Mouse (Mus musculus) neural tube, embryonic 13.5 days (tissue): ENCODE data around the gene Tspan7. TPM values are rescaled to one million over a fixed set of nuclear protein-coding genes. Genes with fewer than 3 reads are reported as not detected.

Source experiments
- ATAC-seq: fragments of 200-750 bp; cut with Nextera tagmentation; 2 replicates; pipeline ENCODE4 v1.8.0; 2017; ENCODE audit warnings: low read depth, mild to moderate bottlenecking, moderate TSS enrichment, moderate library complexity
- H3K27ac ChIP-seq: fragments of 300-500 bp; sonication (generic); replicated peaks from 2 replicates; pipeline ENCODE4 v1.5.1; 2015; ENCODE audit warnings: moderate library complexity, mild to moderate bottlenecking, inconsistent platforms
- H3K27me3 ChIP-seq: fragments of 300-500 bp; sonication (generic); 2 replicates; pipeline ENCODE4 v1.6.1; 2015; ENCODE audit warnings: mild to moderate bottlenecking, inconsistent platforms
- H3K36me3 ChIP-seq: fragments of 300-500 bp; sonication (generic); 2 replicates; pipeline ENCODE4 v1.6.1; 2015; ENCODE audit warnings: mild to moderate bottlenecking, inconsistent platforms
- H3K4me1 ChIP-seq: fragments of 300-500 bp; sonication (generic); replicated peaks from 2 replicates; pipeline ENCODE4 v1.6.1; 2015; ENCODE audit warnings: inconsistent platforms
- H3K4me2 ChIP-seq: fragments of 300-500 bp; sonication (generic); 2 replicates; pipeline ENCODE4 v1.6.1; 2015; ENCODE audit warnings: inconsistent platforms, mild to moderate bottlenecking, moderate library complexity
- H3K4me3 ChIP-seq: fragments of 300-500 bp; sonication (generic); 2 replicates; pipeline ENCODE4 v1.5.1; 2015; ENCODE audit warnings: mild to moderate bottlenecking, inconsistent platforms
- H3K9ac ChIP-seq: fragments of 300-500 bp; sonication (generic); 2 replicates; pipeline ENCODE4 v1.6.1; 2015; ENCODE audit warnings: moderate library complexity, mild to moderate bottlenecking, inconsistent platforms
- H3K9me3 ChIP-seq: fragments of 300-500 bp; sonication (generic); 2 replicates; pipeline ENCODE4 v1.6.1; 2016; ENCODE audit warnings: inconsistent platforms
- WGBS: fragments of 180-500 bp; shearing (Covaris S2); methylation state at CpG from one replicate; pipeline ENCODE4 v1.1.7; 2015; 5-methylcytosine and 5-hydroxymethylcytosine counted together
- polyA plus RNA-seq: library from polyadenylated mRNA; unstranded; fragments of >200 nt; fragmentation: Nextera tagmentation; extraction: Ambion mirVana; gene quantifications from 2 replicates; pipeline ENCODE4 v1.2.1, GENCODE M21; 2015

The Tspan7 gene
- polyA plus RNA-seq, 1 experiment from 2014 or later, result 253 TPM

GRCm38 (mm10) chrX:10514417-10514816, 29.5 kb downstream of the Tspan7 start:
- no peak overlapping the region for H3K4me3 ChIP-seq
- no peaks in the 10 kb centered on the region for H3K9me3 ChIP-seq
- no peak overlapping the region for H3K9ac ChIP-seq
- 54% methylated on average over 5 of the region's 5 CpGs for WGBS
- H3K36me3 ChIP-seq, result no peaks in the 10 kb centered on the region
- no peak for ATAC-seq
- no peaks in the 10 kb centered on the region for H3K27me3 ChIP-seq
- no peak overlapping the region for H3K27ac ChIP-seq
- H3K4me1 ChIP-seq, result peaks cover 21% of the 10 kb centered on the region
- no peak overlapping the region for H3K4me2 ChIP-seq

GRCm38 (mm10) chrX:10514971-10515370, 30.0 kb downstream of the Tspan7 start:
- WGBS, result 49% methylated on average over 3 of the region's 3 CpGs
- no peak overlapping the region for H3K4me2 ChIP-seq
- H3K27me3 ChIP-seq, result no peaks in the 10 kb centered on the region
- no peak for ATAC-seq
- H3K4me3 ChIP-seq, result no peak overlapping the region
- H3K27ac ChIP-seq, result no peak overlapping the region
- H3K9me3 ChIP-seq, result no peaks in the 10 kb centered on the region
- H3K36me3 ChIP-seq, result no peaks in the 10 kb centered on the region
- peaks cover 21% of the 10 kb centered on the region for H3K4me1 ChIP-seq
- H3K9ac ChIP-seq, result no peak overlapping the region

GRCm38 (mm10) chrX:10516448-10516847, 31.5 kb downstream of the Tspan7 start:
- peaks cover 21% of the 10 kb centered on the region for H3K4me1 ChIP-seq
- H3K9me3 ChIP-seq, result no peaks in the 10 kb centered on the region
- H3K9ac ChIP-seq, result no peak overlapping the region
- 45% methylated on average over 7 of the region's 7 CpGs for WGBS
- H3K4me3 ChIP-seq, result no peak overlapping the region
- H3K27ac ChIP-seq, result no peak overlapping the region
- H3K27me3 ChIP-seq, result no peaks in the 10 kb centered on the region
- no peak for ATAC-seq
- no peaks in the 10 kb centered on the region for H3K36me3 ChIP-seq
- no peak overlapping the region for H3K4me2 ChIP-seq

DNA sequence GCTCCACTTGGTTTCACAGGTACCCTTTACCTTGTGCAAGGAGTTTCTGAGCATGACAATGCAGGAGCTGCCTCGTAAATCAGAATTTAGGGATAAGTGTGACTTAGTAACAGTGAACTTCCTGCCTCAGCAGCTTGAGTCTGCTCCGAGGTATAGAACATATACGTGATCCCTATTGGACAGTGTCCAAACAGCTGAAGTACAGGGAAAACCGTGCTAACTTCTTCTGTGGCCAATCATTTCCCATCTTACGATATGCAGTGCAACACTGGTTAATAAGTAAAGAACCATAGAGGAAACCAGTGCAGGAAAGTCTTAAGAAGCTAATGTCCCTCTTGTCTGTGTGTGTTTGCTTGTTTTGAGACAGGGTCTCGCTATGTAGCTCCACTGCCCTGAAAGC, 32.0 kb downstream of the Tspan7 start:
- H3K9me3 ChIP-seq, result no peaks in the 10 kb centered on the region
- WGBS, result 73% methylated on average over 6 of the region's 6 CpGs
- ATAC-seq, result no peak

DNA sequence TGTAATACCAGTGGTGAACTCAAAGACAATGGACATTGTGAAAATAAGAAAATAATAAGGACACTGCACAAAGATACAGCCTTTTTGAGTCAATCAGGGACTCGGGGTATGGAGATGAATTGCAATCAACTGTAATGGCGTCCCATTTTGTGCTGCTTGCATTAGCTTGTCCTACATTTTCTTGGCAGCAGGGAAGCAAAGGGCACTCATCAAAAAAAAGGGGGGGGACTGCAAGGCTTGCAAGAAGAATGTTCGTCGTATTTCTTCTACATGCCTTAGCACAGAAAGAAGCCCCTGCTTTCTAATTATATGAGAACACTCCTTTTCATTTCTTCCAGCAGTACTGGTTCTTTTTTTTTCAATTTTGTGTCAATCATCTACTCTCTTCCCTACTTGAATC, 32.8 kb downstream of the Tspan7 start:
- WGBS, result 27% methylated on average over 4 of the region's 4 CpGs
- no peaks in the 10 kb centered on the region for H3K36me3 ChIP-seq
- H3K9me3 ChIP-seq, result no peaks in the 10 kb centered on the region
- no peak overlapping the region for H3K9ac ChIP-seq
- H3K27ac ChIP-seq, result 0 out of 2 replicates have a peak overlapping the region, but pooled peaks have one; percentile 1
- H3K4me2 ChIP-seq, result no peak overlapping the region
- ATAC-seq, result no peak
- H3K27me3 ChIP-seq, result no peaks in the 10 kb centered on the region
- H3K4me1 ChIP-seq, result peaks cover 21% of the 10 kb centered on the region
- no peak overlapping the region for H3K4me3 ChIP-seq

More for the DNA sequence above, 32.0 kb downstream of the Tspan7 start:
- no peak overlapping the region for H3K4me2 ChIP-seq
- H3K9ac ChIP-seq, result no peak overlapping the region
- no peak overlapping the region for H3K4me3 ChIP-seq
- H3K27me3 ChIP-seq, result no peaks in the 10 kb centered on the region
- H3K27ac ChIP-seq, result no peak overlapping the region
- no peaks in the 10 kb centered on the region for H3K36me3 ChIP-seq
- peaks cover 21% of the 10 kb centered on the region for H3K4me1 ChIP-seq

DNA sequence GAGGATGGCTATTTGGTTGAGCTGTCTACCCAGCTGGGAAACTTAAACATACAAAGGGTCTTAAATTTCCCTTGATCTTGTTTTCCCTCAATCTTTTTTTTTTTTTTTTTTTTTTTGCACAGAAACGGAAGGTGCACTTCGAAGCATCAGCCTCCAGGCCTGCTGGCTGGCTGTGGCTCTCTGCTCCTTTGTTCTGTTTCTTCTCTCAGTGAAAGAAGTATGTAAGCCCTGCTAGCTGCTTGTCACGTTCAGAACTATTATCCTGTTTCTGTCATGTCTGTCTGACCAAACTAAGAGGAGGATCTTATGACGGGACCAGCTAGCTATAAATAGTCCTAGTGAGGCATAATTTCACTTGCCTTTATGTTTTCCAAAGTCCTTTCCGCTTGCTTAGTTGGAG, 33.6 kb downstream of the Tspan7 start:
- ATAC-seq, result peak; percentile 11; the same call in 1 of the 2 replicates
- Histone ChIP-seq H3K9me3 (no peaks in the 10 kb centered on the region), H3K4me2 (no peak overlapping the region), H3K27ac (no peak overlapping the region; the same call in 1 of the 2 replicates), H3K4me1 (peaks cover 21% of the 10 kb centered on the region), H3K36me3 (no peaks in the 10 kb centered on the region), H3K9ac (no peak overlapping the region), H3K4me3 (no peak overlapping the region), H3K27me3 (no peaks in the 10 kb centered on the region)
- 34% methylated on average over 5 of the region's 5 CpGs for WGBS

DNA sequence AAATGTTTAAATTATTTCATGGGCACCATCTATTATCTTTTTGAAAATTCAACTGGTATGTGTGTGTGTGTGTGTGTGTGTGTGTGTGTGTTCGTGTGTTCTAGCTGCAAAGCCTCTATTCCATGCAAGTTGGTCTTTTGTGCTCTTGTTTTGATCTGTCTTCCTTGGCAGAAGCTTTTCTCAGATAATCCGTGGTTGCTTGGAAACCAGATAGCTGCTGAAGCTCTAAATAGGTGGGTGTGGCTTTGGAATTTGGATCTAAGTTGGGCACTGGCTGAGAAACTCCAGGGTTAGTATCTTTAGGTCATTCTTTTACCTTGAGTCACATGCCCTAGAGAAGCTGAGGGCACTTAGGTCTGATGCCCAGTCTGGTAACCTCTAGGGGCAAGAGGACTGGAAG, 50.5 kb downstream of the Tspan7 start:
- H3K9me3 ChIP-seq, result no peaks in the 10 kb centered on the region
- H3K9ac ChIP-seq, result no peak overlapping the region
- H3K27ac ChIP-seq, result no peak overlapping the region
- H3K4me1 ChIP-seq, result no peaks in the 10 kb centered on the region
- no peaks in the 10 kb centered on the region for H3K36me3 ChIP-seq
- H3K4me2 ChIP-seq, result no peak overlapping the region
- 23% methylated on average over 2 of the region's 2 CpGs for WGBS
- no peak for ATAC-seq
- H3K4me3 ChIP-seq, result no peak overlapping the region
- no peaks in the 10 kb centered on the region for H3K27me3 ChIP-seq

DNA sequence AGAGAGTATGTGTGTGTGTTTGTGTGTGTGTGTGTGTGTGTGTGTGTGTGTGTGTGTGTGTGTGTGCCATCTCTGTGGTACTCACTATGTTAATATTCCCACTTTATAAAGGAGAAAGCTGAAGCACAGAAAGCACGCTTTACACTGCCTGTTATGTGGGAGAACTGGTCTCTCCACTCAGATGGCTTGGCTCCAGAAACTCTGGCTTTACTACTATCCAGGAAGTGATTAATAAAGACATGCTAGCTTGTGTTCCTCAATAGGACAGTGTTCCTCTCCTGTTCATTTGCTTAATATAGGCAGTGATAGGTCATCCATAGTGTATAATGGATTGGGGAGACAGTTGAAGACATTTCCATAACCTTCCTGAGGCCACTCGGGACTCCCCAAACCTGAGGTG, 54.1 kb downstream of the Tspan7 start:
- Histone ChIP-seq H3K4me2 (no peak overlapping the region), H3K4me3 (no peak overlapping the region), H3K36me3 (no peaks in the 10 kb centered on the region), H3K9me3 (no peaks in the 10 kb centered on the region), H3K4me1 (no peaks in the 10 kb centered on the region), H3K27me3 (no peaks in the 10 kb centered on the region), H3K27ac (no peak overlapping the region), H3K9ac (no peak overlapping the region)
- ATAC-seq, result no peak
- 79% methylated on average over 2 of the region's 2 CpGs for WGBS

DNA sequence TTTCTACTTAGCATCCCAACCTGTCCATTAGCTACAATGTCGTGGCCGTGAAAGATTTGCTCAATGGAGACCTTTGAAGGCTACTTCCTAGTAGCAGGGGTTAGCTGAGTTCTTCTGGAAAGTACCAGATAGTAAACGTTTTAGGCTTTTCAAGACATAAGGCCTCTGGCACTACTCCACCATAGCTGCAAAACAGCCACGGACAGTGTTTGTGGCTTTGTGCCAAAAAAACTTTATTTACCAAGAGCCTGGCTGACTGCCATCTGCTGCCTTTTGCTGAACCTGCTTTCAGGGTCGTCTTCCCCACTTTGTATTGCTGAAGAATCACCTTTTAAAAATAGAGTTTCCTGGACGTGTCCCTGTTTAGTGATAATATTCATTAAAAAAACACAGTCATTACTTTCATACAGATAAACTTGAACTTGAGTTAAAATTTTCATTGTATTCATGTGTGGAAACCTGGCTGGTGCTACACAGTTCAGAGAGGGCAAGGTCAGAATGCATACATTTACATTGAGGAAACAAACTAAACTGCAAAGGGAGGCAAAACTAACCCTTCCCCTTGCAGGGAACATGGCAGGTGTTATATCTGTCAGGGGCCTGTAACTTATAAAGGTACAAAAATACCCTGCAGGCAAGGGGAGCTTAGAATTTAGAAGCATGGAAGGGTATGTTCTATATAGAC, 54.7 kb downstream of the Tspan7 start:
- Histone ChIP-seq H3K4me3 (no peak overlapping the region), H3K4me1 (no peaks in the 10 kb centered on the region), H3K9me3 (no peaks in the 10 kb centered on the region), H3K9ac (no peak overlapping the region), H3K4me2 (no peak overlapping the region), H3K27me3 (no peaks in the 10 kb centered on the region), H3K36me3 (no peaks in the 10 kb centered on the region), H3K27ac (no peak overlapping the region)
- WGBS, result 44% methylated on average over 6 of the region's 6 CpGs
- ATAC-seq, result no peak

DNA sequence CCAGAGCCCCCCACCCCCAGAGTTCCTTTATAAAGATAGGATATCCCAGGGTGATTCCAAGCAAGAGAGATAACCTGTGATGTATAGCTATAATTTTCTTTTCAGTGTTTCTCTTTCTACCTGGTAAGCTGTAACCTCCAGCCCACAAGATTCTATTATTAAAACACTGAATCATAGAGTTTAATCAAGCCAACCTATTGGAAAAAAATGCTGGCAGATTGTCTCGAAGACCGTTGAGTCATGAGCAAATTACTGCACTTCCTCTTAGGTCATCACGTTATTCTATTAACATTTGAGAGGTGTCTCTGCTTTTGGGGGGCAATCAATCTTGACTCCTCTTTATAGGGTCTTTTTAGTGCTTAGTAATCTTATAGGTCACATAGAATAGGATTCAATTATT, 61.9 kb downstream of the Tspan7 start:
- no peaks in the 10 kb centered on the region for H3K27me3 ChIP-seq
- ATAC-seq, result no peak
- no peak overlapping the region for H3K27ac ChIP-seq
- no peak overlapping the region for H3K4me2 ChIP-seq
- H3K9me3 ChIP-seq, result no peaks in the 10 kb centered on the region
- 79% methylated on average over 3 of the region's 3 CpGs for WGBS
- no peaks in the 10 kb centered on the region for H3K4me1 ChIP-seq
- H3K36me3 ChIP-seq, result no peaks in the 10 kb centered on the region
- no peak overlapping the region for H3K4me3 ChIP-seq
- H3K9ac ChIP-seq, result no peak overlapping the region

DNA sequence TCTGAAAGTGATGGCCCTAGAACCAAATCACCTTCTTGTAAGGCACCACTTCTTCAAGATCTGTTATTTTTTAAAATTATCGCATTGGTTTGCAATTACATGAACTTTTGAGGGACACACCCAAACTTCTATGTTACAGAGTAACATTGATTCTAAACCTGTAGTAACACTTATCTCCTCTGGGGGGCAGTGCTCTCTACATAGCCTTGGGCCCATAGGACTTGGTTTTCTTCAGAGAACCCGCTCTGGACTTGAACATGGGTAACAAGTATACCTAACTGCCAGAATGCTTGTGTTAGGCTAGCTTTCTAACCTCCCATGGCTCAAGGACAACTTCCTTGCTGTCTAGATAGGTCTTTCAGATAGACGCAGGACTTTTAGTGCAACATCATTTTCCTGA, 64.8 kb downstream of the Tspan7 start:
- no peak overlapping the region for H3K9ac ChIP-seq
- no peak overlapping the region for H3K27ac ChIP-seq
- no peak for ATAC-seq
- no peaks in the 10 kb centered on the region for H3K4me1 ChIP-seq
- no peaks in the 10 kb centered on the region for H3K27me3 ChIP-seq
- H3K9me3 ChIP-seq, result no peaks in the 10 kb centered on the region
- H3K36me3 ChIP-seq, result no peaks in the 10 kb centered on the region
- H3K4me2 ChIP-seq, result no peak overlapping the region
- 84% methylated on average over 3 of the region's 3 CpGs for WGBS
- no peak overlapping the region for H3K4me3 ChIP-seq

GRCm38 (mm10) chrX:10556899-10557298, 71.9 kb downstream of the Tspan7 start:
- H3K4me1 ChIP-seq, result no peaks in the 10 kb centered on the region
- no peak overlapping the region for H3K4me2 ChIP-seq
- H3K4me3 ChIP-seq, result no peak overlapping the region
- no peaks in the 10 kb centered on the region for H3K36me3 ChIP-seq
- no peaks in the 10 kb centered on the region for H3K9me3 ChIP-seq
- no peaks in the 10 kb centered on the region for H3K27me3 ChIP-seq
- H3K9ac ChIP-seq, result no peak overlapping the region
- 77% methylated on average over 3 of the region's 3 CpGs for WGBS
- ATAC-seq, result no peak
- H3K27ac ChIP-seq, result no peak overlapping the region

GRCm38 (mm10) chrX:10557596-10557995, 72.6 kb downstream of the Tspan7 start:
- WGBS, result 57% methylated on average over 5 of the region's 5 CpGs
- no peaks in the 10 kb centered on the region for H3K9me3 ChIP-seq
- no peak overlapping the region for H3K27ac ChIP-seq
- no peak overlapping the region for H3K4me2 ChIP-seq
- no peaks in the 10 kb centered on the region for H3K4me1 ChIP-seq
- no peak overlapping the region for H3K9ac ChIP-seq
- no peak for ATAC-seq
- no peaks in the 10 kb centered on the region for H3K36me3 ChIP-seq
- no peaks in the 10 kb centered on the region for H3K27me3 ChIP-seq
- H3K4me3 ChIP-seq, result no peak overlapping the region
